Mouse (Mus musculus) testis, adult 2 months (tissue): ENCODE results near the gene Xpo4. TPM values are rescaled to one million over a fixed set of nuclear protein-coding genes. Genes with fewer than 3 reads are reported as not detected.

ENCODE experiments used
- H3K27ac ChIP-seq: fragments of 200-500 bp; 2 replicates; pipeline ENCODE4 v1.5.1; 2012; ENCODE audit warnings: low read depth, low read length; ENCODE audit not compliant: control insufficient read depth, insufficient read depth
- H3K27me3 ChIP-seq: fragments of 200-500 bp; 2 replicates; pipeline ENCODE4 v1.6.1; 2012; ENCODE audit warnings: mild to moderate bottlenecking, low read length, moderate library complexity; ENCODE audit not compliant: control insufficient read depth, insufficient read depth
- H3K36me3 ChIP-seq: fragments of 200-500 bp; 2 replicates; pipeline ENCODE4 v1.6.1; 2012; ENCODE audit warnings: mild to moderate bottlenecking, low read length; ENCODE audit not compliant: control insufficient read depth, insufficient read depth
- H3K4me1 ChIP-seq: fragments of 200-500 bp; 2 replicates; pipeline ENCODE4 v1.6.1; 2012; ENCODE audit warnings: low read length; ENCODE audit not compliant: control insufficient read depth, insufficient read depth
- H3K4me3 ChIP-seq: fragments of 200-500 bp; 2 replicates; pipeline ENCODE4 v1.5.1; 2012; ENCODE audit warnings: low read depth, mild to moderate bottlenecking, low read length, moderate library complexity, mixed read lengths; ENCODE audit not compliant: control insufficient read depth
- CTCF ChIP-seq: fragments of 200-500 bp; IDR thresholded peaks from 2 replicates; pipeline ENCODE4 v1.5.1; 2012; ENCODE audit warnings: low read depth, mild to moderate bottlenecking, inconsistent platforms, low read length, moderate library complexity; ENCODE audit not compliant: control insufficient read depth, insufficient read depth, insufficient replicate concordance
- POLR2A ChIP-seq: fragments of 200-500 bp; IDR thresholded peaks from 2 replicates; pipeline ENCODE4 v1.6.1; 2012; ENCODE audit warnings: low read depth, mild to moderate bottlenecking, inconsistent platforms, low read length, moderate library complexity; ENCODE audit not compliant: control insufficient read depth
- polyA plus RNA-seq: library from polyadenylated mRNA; depleted of rRNA; stranded (reverse); fragments of >200 nt; gene quantifications from 2 replicates; pipeline ENCODE4 v1.2.3, GENCODE M21; 2012

Gene Xpo4
- polyA plus RNA-seq, 1 experiment: 14.5 TPM

DNA sequence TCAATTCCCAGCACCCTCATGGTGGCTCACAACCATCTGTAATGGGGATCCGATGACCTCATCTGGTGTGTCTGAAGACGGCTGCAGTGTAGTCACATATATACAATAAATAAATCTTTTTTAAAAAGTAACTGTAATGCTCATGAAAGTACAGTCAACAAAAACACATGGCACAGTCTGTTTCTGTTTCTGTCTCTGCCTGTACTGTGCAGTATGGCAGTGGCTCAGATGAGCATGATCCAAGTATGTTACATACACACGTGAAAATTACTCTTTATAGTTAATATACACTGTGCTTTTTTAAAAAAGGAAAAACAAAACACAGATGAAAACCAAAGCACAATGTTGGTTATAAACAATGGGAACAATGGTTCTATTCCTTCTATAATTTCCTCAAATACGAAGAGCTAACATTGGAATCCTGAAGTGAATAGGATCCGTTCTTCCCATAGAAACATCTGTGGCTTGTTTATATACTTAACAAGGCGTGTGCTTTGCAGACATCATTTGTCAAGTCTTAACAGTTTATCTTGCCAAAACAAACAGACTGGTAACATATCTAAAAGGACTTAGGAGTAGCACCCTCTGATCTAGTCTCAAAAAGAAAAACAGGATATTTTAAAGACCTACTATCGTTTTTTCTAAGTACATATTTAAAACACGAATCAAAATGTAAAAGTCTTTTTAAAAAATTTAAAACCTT is 58.4 kb downstream of the Xpo4 start:
- no peak for TF ChIP-seq CTCF
- no peak for TF ChIP-seq POLR2A
- H3K36me3 ChIP-seq: peaks cover 2% of the 10 kb centered on the region; the same call in 1 of the 2 replicates
- no peak overlapping the region for H3K4me3 ChIP-seq
- no peaks in the 10 kb centered on the region for H3K27me3 ChIP-seq
- no peaks in the 10 kb centered on the region for H3K4me1 ChIP-seq
- no peak overlapping the region for H3K27ac ChIP-seq

GRCm38 (mm10) chr14:57593279-57593678 is 72.0 kb downstream of the Xpo4 start:
- Histone ChIP-seq H3K27ac (no peak overlapping the region), H3K36me3 (peaks cover 6% of the 10 kb centered on the region), H3K4me3 (no peak overlapping the region), H3K4me1 (no peaks in the 10 kb centered on the region), H3K27me3 (no peaks in the 10 kb centered on the region)
- TF ChIP-seq CTCF (no peak), POLR2A (no peak)

DNA sequence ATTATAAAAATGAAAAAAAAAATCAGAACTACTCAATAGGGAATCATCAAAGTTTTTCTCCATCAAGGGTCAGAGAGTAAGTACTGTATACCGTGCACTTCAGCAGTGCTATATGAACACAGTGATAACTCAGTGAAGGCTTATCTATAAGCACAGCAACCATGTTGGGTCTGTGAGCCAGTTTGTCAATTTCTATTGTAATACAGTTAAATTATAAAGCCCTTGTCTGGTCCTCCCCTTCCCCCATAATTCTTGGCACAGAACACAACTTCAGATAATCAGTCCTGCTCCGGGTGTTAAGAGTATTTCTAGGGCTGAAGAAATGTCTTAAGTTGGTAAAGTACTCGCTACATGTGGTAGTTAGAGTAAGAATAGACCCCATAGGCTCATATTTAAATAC is 73.4 kb downstream of the Xpo4 start:
- H3K36me3 ChIP-seq: peaks cover 6% of the 10 kb centered on the region

GRCm38 (mm10) chr14:57576364-57577060 is 88.7 kb downstream of the Xpo4 start:
- H3K4me1 ChIP-seq: no peaks in the 10 kb centered on the region
- no peak overlapping the region for H3K4me3 ChIP-seq
- TF ChIP-seq CTCF: no peak
- no peak for TF ChIP-seq POLR2A
- no peaks in the 10 kb centered on the region for H3K27me3 ChIP-seq
- H3K27ac ChIP-seq: no peak overlapping the region
- no peaks in the 10 kb centered on the region for H3K36me3 ChIP-seq

More for the DNA sequence above, 73.4 kb downstream of the Xpo4 start:
- no peak overlapping the region for H3K27ac ChIP-seq
- no peaks in the 10 kb centered on the region for H3K27me3 ChIP-seq
- TF ChIP-seq POLR2A (no peak), CTCF (no peak)
- H3K4me3 ChIP-seq: no peak overlapping the region
- no peaks in the 10 kb centered on the region for H3K4me1 ChIP-seq

GRCm38 (mm10) chr14:57574792-57575587 is 90.2 kb downstream of the Xpo4 start:
- Histone ChIP-seq H3K4me1 (no peaks in the 10 kb centered on the region), H3K27ac (no peak overlapping the region), H3K36me3 (no peaks in the 10 kb centered on the region), H3K27me3 (no peaks in the 10 kb centered on the region), H3K4me3 (no peak overlapping the region)
- no peak for TF ChIP-seq POLR2A
- TF ChIP-seq CTCF: no peak

GRCm38 (mm10) chr14:57571155-57572133 is 93.8 kb downstream of the Xpo4 start, which contains the start of gene Eef1akmt1:
Gene Eef1akmt1, minus strand, starts transcription at chr14:57571612.
- no peaks in the 10 kb centered on the region for H3K4me1 ChIP-seq
- peak within 1 kb of the TSS; percentile 91 for H3K27ac ChIP-seq
- no peaks in the 10 kb centered on the region for H3K27me3 ChIP-seq
- no peak for TF ChIP-seq CTCF
- TF ChIP-seq POLR2A: peak; percentile 96; the same call in 1 of the 2 replicates
- H3K36me3 ChIP-seq: no peaks in the 10 kb centered on the region
- H3K4me3 ChIP-seq: peak within 1 kb of the TSS; percentile 86

- Histone ChIP-seq H3K36me3 (no peaks in the 10 kb centered on the region), H3K27ac (no peak overlapping the region), H3K4me1 (no peaks in the 10 kb centered on the region), H3K27me3 (no peaks in the 10 kb centered on the region), H3K4me3 (no peak overlapping the region)
- TF ChIP-seq POLR2A: no peak
- no peak for TF ChIP-seq CTCF
These were observed 99.6 kb downstream of the Xpo4 start for GRCm38 (mm10) chr14:57565626-57566025.
